Mouse (Mus musculus) right cerebral cortex, postnatal 25 days (tissue): ENCODE data around the gene Iqca.
A peak's percentile ranks its signal among the peaks of the same experiment; 100 is the strongest.

ENCODE experiments used
- DNase-seq: peaks from one replicate; pipeline ENCODE4 v3.0.0; 2022

Gene Iqca

DNA sequence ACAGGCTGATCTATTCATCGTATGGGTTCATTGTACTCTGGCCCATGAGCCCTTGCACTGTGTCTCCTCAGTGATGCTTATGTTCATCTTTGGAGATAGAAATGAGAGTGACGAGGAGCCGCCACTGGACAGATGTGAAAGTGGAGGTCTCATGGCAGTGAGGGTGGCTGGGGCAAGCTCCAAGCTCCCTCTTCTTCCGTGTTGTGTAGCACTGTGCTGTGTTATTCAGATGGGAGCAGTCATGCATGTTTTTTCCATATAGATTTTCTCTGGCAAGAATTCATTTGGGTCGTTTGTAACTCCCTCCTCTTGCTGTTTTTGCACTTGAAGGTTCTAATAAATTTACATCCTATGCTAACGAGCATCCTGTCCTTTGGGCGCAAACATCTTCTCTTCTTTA, 21.2 kb downstream of the Iqca start:
- DNase-seq = no peak

DNA sequence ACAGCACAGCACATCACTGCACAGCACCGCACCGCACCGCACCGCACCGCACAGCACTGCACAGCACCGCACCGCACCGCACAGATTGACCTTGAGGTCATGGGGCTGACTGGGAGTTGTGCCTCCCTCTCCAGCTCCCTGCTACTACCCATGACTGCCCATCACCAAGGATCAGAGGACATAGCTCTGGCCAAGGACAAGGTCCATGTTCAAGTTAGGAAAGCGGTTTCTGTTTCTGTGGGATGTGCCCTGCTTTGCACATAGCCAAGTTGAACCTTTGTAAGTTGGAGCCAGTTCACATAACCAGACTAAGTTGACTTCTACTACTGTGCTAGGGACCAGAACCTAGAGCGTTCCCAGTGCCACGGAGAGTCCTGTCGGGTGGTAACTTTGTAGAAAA, 28.6 kb downstream of the Iqca start:
- no peak for DNase-seq

DNA sequence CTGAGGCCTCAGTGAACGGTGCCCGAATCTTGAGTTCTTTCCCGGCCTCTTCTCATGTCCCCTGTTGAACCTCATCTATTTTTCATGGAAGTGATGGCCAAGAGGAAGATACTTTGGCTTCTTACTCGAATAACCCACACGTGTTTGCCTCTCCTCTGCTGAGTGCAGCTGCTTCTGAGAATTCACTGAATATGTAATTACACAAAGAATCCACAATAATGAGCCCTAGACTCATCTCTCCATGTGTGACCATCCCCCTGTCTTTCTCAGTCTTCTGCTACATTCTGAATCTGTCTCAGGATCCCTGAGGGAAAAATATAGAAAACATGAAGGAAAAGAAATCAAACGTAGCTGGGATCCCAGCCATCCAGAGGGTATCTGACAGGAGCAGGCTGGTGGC, 32.5 kb downstream of the Iqca start:
- no peak for DNase-seq

DNA sequence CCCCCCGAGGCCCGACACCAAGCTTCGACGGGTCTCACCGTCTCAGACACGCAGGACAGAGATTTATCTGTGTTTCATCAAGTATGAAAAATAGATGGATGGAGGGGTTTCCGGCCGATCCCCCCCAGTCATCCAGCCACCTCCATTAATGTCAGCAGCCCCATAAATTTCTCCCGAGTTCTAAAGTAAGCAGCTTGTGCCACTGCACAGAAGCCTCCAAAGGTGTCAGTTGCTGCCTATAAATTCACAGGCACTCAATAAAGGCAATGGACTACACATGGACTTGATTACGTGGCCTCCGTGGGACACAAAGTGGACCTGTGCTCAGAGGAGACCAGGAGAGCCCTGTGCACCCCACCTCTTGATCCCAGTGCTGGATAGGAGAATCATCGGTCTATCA, 34.0 kb downstream of the Iqca start:
- DNase-seq = no peak

DNA sequence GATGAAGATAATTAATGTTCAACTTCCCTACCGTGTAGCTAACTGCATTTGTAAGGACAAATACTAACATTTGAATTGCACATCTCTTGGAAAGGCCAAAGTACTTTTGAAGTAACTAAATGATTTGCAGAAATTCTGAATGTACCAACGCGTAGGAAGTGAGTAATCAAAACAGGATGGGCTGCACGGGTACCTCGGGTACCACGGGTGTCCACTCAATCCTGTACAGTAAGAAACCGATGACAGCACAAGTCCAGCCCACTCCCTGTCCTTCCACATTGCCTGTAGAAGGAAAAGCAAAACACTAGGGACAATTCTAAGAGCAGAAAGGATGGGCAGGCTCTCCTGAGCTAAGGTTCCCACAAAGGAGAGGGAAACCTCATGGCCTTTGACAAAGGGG, 36.0 kb downstream of the Iqca start:
- DNase-seq = no peak

DNA sequence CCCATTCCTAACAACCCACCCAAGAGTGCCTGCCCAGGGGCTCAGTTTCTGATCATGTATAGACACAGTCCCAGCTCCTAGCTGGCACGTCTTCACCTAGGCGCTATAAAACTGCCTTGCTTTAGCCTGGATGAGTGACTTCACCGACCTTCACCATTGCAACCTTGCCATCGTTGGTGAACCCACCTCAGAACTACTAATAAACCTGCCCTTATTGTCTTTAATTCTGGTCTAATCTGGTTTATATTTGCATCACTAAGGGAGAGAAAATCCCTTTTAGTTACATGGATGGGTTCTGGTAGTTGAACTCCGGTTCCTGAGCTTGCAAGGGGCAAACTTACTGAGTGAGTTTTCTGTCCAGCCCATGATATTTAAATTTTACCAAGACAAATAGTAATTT, 38.6 kb downstream of the Iqca start:
- DNase-seq = no peak

DNA sequence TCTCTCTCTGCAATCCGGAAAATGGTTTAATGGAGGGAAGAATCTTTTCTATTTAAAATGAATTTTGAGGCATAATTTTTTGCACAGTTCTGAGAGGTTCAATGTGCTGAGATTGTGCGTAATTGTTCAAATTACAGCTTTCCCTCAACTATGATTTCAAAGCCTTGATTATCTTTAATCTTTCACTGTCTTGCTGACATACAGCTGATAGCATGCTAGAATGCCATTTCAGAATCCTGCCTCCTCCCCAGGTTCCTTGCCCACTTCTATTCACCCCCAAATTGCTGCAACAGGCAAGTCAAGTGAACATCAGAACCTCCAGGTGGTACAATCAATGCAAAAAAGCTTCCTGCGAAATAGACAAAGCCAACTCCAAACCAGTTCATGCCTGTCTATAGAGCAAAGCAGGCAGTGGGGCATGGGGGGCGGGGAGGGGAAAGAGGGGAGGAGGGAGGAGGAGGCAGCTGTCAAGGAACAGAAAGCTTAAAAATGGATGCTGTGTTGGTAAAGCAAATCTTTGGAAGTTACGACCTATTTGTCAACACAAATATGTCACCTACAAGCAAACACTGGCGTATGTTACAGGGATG, 39.5 kb downstream of the Iqca start:
- DNase-seq = no peak

DNA sequence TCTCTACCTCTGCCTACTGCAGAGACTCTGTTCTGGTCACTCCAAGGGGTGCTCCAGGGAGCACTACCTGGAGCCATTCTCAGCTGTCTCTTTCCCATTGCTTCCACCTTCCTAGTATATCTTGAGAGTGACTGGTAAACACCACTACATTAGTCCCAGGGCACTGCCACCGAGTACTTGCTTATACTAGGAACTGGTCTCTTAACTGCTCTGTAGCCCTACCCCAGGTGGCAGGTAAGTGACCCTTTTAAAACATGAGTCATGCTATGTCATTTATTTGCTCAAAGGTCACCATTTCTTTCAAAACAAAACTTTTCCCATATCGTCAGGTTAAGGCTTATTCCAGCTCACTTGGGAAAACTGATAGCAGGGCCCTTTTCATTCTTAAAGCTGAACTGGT, 40.5 kb downstream of the Iqca start:
- no peak for DNase-seq

DNA sequence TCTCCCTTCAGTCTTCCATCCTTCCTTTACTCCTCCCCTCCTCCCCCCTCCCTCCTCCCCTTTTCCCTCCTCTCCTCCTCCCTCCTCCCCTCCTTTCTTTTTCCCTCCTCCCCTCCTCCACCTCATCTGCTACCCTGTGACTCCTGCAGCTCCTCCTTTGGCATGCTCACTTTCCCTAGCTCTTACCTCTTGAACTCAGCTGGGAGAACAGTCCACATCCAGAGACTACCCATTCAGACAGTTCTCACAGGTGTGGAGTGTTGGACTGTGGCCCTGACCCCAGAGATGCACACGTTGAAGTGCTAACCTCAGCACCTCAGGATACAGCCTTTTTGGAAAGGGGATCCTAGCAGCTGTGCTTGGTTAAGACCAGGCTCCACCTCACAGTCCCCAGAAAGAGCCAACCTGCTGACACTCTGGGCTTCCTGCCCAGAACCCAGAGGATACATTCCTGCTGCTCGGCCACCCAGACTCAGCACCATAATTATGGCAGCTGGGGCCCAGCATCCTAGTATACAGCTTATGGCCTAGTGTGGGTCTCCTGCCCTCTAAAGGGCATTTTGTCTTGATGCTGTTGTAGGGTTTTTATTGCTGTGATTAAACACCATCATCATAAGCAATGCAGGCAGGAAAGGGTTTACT, 41.9 kb downstream of the Iqca start:
- DNase-seq = no peak

DNA sequence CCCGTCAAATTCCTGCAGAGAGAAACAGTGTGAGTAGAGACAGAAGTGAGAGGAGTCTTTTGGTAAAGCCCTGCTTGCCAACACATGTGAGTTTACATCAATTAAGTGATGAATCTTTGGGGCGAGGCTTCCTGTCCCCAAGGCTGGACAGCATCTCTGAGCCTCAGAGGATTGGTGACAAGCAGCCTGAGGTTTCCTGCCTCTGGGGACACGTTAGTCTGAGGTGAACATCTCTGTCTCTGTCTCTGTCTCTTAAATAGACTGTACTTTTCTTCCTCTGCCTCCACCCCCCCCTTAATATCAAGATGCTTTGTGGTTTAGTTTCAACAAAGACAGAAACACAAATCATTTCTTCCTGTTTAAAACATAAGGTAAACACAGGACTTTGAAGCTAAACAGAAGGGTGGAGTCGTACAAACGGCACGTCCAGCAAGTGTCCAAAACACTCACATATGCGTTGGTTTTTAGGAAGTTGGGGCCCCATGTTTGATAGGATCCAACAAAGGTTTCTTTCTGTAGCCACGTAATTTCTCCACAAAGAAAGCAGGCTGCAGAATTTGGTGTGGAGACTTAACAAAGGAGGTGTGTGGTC, 49.2 kb downstream of the Iqca start:
- no peak for DNase-seq

DNA sequence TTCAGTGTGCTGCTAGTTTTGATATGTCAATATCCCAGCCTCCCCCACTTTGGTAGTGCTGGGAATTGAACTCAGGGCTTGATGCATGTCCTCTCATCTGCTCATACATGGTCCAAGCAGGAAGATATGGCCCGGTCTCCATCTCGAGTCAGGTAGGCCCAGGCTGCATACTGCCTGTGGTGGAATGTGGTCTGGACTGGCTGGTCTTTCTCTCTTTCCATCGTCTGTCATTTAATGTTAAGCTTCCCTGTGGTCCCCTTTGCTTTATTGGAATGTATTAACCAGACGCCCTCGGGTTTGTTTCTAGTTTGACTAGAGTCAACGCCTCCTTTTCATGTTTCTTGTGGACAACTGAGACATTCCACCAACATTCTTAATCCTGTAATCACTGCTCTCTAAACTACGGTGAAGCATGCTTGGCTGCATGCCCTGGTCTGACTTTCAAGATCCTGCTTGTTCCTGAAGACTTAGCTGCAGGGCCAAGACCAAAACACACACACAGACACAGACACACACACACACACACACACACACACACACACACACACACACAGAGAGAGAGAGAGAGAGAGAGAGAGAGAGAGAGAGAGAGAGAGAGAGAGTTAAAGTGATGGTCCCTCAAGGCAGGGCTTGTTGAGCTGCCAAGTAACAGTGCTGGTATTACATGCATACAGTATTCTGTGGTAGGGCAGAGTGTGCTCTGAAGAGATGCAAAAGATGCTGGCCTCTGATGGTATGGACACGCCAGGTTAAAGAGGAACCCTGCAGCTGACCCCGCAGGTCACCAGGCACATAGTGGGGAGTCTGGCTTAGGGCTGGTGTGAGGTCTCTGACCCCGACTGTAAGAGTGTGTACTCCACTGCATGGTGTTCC, 52.6 kb downstream of the Iqca start:
- no peak for DNase-seq

DNA sequence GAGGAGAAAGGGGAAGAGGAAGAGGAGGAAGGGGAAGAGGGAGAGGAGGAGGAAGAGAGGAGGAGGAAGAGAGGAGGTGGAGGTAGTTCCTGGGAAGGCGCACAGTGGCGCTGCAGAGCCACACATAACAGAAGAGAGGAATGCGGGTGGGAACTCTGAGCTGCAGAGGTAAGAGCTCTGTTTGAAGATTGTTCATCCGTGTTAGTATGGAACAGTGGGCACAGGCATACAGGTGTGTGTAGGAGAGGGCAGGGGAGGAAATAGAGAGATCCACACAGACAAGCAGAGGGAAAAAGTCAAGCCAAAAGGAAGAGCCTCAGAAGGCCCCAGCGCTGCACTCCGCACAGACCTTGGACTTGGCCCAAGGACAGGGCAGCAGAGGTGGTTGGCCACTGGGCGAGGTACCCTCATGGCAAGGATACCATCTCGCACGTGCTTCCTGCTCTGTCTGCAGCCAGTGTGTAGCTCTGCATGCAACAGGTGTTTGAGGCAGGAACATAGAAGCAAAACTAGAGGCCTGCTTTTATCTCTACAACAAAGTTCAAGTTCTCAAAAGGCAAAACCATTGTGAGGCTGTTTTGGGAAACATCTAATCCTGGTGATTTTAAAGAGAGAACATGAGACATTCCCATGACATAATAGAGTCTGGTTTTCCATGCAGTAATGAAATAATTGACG, 60.2 kb downstream of the Iqca start:
- DNase-seq = no peak

DNA sequence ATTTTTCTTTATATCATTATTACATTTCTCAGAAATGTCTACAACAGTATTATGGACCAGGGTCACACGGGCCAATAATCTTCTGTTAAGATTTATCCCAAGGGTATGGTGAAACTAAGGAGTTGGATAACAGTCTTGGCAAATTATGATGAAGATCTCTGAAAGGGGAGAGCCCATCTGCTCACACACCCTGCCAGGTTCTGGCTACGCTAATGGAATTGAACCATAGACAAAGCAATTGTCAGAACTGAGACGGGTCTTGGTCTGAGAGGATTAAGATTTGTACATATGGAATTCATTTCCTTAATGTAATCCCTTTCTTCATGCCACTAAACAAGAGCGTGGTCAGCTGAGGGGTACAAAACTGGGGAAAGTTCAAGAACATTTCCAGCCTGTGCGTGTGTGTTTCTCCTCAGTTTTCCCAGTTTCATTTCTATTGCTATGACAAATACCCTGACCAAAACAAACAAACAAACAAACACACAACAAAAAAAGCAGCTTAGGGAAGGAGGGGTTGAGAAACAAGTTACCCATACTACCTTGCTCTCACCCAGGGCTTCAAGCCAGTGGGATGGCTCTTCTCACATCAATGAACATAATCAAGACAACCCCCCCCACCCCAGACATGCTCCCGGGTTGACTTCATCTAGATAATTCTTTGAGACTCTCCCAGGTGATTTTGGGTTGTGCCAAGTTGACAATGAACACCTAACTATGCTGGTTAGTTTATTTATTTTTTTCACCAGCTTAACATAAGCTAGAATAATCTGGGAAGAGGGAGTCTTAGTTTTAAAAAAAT, 64.8 kb downstream of the Iqca start:
- DNase-seq = no peak

DNA sequence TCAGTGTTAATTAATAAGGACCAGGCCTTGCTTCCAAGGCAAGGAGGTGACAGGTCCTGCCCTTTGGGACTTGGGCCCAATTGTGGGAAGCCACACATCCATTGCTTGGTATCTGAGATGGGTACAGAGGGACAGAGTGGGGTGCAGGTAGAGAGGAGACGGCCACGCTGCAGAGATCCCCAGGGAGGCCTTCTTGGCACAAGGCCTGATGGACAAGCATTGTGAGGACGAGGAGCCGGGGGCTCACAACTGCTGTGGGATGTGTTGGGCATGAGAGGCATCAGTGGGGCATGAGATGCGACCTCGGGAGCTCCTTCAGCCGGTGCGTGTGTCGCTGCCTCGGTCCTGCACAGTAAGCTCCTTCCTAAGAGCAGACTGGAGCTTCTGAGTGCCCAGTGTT, 66.7 kb downstream of the Iqca start:
- DNase-seq = no peak

DNA sequence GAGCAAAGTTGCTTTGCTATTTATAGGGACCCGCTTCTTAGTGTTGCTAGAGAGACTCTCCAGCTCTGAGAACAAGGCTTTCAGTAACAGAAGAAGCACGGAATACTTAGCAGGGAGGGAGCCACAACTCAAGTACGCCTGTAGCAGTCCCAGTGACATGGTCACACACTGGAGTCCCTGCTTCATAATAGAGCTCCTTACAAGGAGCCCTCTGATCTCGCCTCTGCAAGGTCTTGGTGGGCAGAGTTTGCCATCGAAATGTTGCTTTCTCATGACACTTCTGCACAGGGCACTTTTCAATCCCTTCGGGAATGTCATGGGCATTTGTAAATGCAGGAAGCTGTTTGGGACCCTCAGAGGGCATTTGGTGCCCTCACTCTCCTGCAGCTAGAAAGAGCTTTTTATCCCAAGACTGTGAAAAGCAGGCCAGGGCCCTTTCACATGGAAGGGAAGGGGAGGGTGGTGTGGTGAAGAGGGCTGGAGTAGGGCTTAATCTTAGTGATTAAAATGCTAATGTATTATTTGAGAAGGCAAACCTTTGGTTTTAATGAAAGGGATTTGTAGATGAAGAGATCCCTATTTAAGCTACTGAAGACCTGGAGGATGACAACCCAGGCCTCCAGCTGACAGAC, 67.6 kb downstream of the Iqca start:
- DNase-seq = no peak

DNA sequence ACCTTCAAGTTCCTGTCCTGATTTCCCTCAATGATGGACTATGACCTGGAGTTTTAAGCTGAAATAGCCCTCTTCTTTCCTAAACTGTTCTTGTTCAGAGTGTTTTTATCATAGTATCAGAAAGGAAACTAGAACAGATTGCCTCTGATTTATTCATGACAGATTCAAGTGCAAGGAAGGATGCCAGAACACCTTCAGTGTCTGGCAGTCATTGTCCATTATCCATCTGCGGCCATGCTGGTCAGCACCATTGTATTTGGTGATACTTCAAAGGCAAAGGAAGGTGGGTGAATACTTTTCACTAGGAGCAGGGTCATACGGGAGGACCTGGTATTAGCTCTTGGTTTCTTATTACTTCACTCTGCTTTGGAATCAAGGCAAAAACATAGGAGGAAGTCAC, 76.9 kb downstream of the Iqca start:
- DNase-seq = no peak

DNA sequence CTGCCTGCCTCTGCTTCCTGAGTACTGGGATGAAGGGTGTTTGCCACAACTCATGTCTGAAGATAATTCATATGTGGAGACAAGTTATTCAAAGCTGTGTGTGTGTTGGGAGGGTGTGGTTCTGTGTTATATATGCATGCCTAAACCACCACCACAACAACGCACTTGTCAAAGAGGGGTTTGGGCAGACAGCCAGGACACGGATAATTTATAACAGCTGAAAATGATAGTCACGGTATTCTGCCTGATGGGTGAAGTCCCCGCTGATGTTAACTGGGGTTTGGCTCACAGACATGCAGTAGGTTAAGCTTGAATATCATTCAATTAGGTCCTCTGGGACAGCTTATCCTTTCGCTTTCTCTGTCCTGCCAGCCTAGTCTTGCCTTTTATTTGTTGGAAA, 78.4 kb downstream of the Iqca start:
- no peak for DNase-seq

DNA sequence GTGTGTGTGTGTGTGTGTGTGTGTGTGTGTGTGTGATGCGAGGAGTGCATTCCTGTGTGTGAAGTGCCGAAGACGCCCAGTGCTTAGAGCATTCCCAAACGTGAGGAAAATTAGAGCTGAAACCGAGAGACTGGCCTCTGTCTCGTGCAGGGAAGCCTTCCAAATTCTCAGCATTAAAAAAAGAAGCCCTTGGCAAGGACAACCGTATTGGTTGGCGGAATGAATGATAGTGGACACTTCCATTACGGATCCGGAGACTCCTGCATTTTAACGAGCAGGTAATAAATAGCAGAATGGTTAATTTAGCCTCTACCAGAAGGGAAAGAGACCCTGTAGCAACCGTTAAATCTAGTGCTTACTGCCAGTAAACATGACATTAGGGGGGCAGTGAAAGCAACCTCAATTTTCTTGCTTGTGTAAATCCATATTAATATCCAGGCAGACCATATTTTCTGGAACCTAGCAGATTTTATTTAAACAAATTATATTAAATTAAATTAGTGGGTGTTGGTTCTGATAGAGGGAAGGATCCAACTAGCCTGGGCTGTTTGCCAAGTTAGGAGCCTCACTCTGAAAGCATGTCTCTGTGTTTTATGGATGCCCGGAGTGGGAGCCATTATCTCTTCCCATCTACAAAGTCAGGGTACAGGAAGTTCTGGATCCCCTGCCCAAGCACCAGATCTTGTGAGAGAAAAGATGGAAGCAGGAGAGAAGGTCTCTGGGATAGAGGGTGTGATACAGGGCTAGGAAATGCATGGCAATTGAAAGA, 81.2 kb downstream of the Iqca start:
- no peak for DNase-seq

DNA sequence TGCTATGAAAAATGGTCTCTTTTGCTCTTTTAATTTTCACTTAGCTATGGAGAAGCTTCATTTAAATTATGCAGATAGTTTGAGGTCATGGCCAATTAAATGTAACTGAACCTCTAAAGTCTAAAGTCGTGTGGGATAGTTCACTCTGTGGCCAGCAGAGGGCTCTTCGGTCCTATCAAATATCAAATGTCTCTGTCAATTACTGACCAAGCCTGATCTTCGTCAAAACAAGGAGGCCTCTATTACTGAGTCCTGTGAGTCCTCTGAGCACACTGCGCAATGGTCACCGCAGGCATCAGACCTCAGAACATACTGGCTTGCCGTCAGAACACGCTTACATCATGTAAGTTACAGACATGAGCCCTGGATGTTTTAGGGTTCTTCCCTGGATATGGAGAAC, 92.6 kb downstream of the Iqca start:
- DNase-seq = peak; percentile 35

DNA sequence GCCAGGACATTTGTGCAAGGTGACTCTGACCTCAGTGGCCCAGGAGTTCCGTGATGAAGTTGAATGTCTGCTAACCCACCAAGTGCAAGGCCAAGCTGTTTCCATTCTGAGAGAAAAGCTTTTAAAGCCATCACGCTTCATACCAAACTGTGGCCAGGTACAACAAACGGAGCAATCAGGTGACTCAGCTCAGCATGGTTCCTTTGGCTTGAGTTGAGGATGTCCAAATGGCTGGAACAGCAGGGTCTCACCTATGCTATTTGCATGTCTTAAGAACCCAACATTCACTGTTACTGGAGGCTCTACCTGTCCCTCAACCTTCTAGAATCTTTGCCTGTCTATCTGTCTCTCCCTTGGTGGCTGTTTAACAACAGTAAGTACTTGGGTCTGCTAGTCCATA, 93.1 kb downstream of the Iqca start:
- no peak for DNase-seq

DNA sequence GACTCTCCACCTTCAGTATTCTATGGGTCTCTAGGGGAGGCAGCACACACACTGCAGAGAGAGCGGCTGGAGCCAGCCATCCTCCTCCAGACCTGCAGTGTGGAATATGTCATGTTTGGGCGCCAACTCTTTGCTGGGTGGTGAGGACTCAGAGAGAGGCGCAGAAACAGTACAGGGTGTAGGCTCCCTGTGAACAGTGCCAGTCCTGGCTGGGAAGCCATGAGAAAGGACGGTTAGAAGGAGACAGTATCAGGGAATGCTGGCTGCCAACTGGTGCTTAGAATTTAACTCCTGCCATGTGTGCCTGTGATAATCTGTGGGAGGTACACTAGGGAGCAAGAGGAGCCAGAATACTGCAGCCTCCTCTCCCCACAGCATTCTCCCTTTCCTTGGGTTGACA, 98.2 kb downstream of the Iqca start:
- peak; percentile 60 for DNase-seq
